Mouse (Mus musculus): ENCODE results near the gene Rcc1. TPM values are rescaled to one million over a fixed set of nuclear protein-coding genes. Genes with fewer than 3 reads are reported as not detected.

Rcc1 gene
- polyA plus RNA-seq, 1 experiment from 2014 or later, result 47.1 TPM

DNA sequence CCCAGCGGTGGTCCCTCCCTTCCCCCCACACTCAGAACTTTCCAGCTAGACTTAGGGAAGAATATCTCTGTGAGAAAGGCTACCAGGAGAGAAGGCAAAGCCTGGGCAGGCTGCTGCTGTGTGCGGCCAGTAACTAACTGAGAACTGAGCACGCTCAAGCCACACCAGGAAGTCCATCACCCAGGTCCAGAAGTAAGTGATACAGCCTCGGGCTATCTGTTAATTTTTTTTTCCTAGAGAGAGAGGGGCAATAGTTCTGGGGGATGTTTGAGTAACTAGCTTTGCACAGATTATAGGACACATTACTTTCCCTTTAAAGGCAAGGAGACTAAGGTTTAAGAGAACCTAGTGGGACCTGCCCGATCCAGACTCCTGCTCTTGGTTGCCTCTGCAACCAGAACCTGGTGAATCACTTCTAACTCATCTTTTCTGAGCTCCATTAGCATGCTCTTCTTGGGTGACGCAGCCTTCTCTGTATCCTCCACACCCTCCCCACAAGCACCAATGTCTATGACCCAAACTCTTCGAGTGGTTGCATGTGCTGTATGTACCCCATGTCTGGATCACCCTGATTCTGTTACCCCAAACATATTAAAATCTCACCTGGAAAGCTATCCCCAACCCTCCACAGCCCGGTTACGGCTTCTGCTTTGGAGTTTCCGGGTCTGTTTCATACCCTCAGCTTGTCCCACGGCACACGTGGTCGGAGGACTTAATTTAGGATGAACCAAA lies 8.8 kb downstream of the Rcc1 start:
- Histone ChIP-seq H3K9me3 (replicated peaks) (no peaks in the 10 kb centered on the region), H3K4me1 (replicated peaks) (peaks cover 24% of the 10 kb centered on the region), H3K27ac (ENCODE audit: poor library complexity, severe bottlenecking) (peak overlapping the region; percentile 50; the same call in 1 of the 2 replicates), H3K27me3 (replicated peaks) (no peaks in the 10 kb centered on the region), H3K4me2 (peak overlapping the region; percentile 99), H3K9ac (peak overlapping the region; percentile 86), H3K36me3 (peaks cover 10% of the 10 kb centered on the region), H3K4me3 (peak overlapping the region; percentile 82)
- WGBS, result 6% methylated on average over 13 of the region's 13 CpGs
- ATAC-seq (ENCODE audit: insufficient number of reproducible peaks, low FRiP score), result 0 out of 2 replicates have a peak, but pooled peaks have one; percentile 18

DNA sequence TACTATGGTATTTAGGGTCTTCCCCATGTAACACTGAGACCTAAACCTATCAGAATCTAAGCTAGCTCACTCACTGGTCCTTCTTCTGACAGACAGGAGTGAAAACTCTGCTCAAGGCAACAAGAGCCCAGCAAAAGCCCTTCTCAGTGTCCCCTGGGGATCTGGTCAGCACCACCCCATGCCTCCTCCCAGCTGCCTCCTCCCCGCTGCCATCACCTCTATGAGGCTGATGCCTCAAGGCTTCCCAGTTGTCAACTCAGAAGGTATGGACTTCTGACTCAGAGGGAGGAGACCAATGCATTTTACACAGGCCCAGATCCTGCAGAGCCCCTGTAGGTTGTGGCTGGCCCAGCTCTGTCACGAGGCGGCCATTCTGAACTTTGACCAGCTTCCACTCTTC lies 12.0 kb downstream of the Rcc1 start:
- H3K36me3 ChIP-seq, result peaks cover 36% of the 10 kb centered on the region
- no peaks in the 10 kb centered on the region for H3K9me3 ChIP-seq (replicated peaks)
- 82% methylated on average over 3 of the region's 3 CpGs for WGBS
- H3K4me1 ChIP-seq (replicated peaks), result peaks cover 24% of the 10 kb centered on the region
- no peak overlapping the region for H3K27ac ChIP-seq (ENCODE audit: poor library complexity, severe bottlenecking)
- H3K4me2 ChIP-seq, result no peak overlapping the region
- H3K27me3 ChIP-seq (replicated peaks), result no peaks in the 10 kb centered on the region
- no peak for ATAC-seq (ENCODE audit: insufficient number of reproducible peaks, low FRiP score)
- H3K9ac ChIP-seq, result no peak overlapping the region
- no peak overlapping the region for H3K4me3 ChIP-seq

DNA sequence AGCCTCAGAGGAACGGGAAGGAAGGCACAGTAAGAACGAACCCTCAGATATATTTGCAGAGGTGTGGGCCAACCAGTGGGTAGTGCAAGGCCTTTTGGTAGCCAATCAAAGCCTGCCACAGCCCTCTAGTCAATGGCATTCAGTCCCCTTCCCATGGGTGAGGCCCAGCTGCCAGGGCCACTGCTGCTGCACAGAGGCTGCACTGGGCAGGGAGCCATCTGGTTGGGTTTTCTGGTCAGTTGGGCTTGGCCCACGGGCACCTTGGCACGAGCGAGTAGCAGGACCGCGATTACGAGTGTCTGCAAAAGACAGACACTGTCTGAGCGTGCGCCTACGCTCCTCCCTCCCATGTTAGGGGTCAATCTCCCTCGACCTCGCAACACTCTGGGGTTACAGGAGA lies 14.5 kb downstream of the Rcc1 start:
- no peak overlapping the region for H3K9ac ChIP-seq
- peaks cover 57% of the 10 kb centered on the region for H3K36me3 ChIP-seq
- peaks cover 14% of the 10 kb centered on the region for H3K4me1 ChIP-seq (replicated peaks)
- no peaks in the 10 kb centered on the region for H3K27me3 ChIP-seq (replicated peaks)
- WGBS, result 83% methylated on average over 13 of the region's 13 CpGs
- no peak overlapping the region for H3K4me2 ChIP-seq
- H3K4me3 ChIP-seq, result no peak overlapping the region
- no peaks in the 10 kb centered on the region for H3K9me3 ChIP-seq (replicated peaks)
- ATAC-seq (ENCODE audit: insufficient number of reproducible peaks, low FRiP score), result no peak
- no peak overlapping the region for H3K27ac ChIP-seq (ENCODE audit: poor library complexity, severe bottlenecking)

DNA sequence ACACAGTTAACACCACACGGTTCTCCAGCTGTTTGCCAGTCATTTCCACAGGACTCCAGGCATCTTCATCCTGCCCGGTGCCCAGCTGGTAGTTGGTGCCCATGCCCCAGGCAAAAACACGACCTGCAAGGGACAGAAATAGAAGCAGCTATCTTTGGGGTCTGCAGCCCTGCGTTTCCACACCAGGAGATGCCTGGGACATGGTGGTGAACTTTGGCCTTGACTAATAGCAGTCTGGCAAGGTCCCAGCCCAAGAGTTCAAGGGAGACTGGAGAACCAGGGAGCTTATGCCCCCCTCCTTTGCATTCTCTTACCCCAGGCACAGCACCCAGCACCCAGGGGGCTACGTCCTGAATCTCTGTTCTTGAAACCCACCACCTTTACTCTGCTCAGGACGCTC lies 20.5 kb downstream of the Rcc1 start:
- Histone ChIP-seq H3K36me3 (peaks cover 58% of the 10 kb centered on the region), H3K27ac (ENCODE audit: poor library complexity, severe bottlenecking) (no peak overlapping the region), H3K4me3 (no peak overlapping the region), H3K9me3 (replicated peaks) (no peaks in the 10 kb centered on the region), H3K9ac (no peak overlapping the region), H3K4me1 (replicated peaks) (peaks cover 13% of the 10 kb centered on the region), H3K27me3 (replicated peaks) (no peaks in the 10 kb centered on the region), H3K4me2 (no peak overlapping the region)
- WGBS, result 72% methylated on average over 6 of the region's 6 CpGs
- no peak for ATAC-seq (ENCODE audit: insufficient number of reproducible peaks, low FRiP score)

DNA sequence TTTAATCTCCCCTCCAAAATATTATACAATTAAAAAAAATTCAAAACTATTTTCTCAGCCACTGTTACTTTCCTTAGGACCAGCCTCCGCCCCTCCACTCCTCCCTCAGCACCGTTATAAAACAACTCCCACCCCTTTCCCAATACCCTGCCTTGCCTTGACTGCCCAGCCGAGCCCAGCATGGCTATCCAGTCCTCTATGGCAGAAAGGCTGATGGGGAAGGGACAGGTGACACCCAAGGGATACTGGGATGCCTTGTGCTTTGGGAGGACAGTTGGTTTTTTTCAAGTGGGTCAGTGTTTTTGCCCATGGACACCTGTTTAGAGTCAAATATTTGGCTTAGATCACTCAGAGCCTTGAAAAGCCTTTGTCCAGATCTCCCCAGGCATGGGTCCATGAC lies 21.4 kb downstream of the Rcc1 start:
- ATAC-seq (ENCODE audit: insufficient number of reproducible peaks, low FRiP score), result no peak
- H3K27me3 ChIP-seq (replicated peaks), result no peaks in the 10 kb centered on the region
- H3K9ac ChIP-seq, result no peak overlapping the region
- WGBS, result 79% methylated on average over 3 of the region's 3 CpGs
- H3K4me3 ChIP-seq, result no peak overlapping the region
- peaks cover 13% of the 10 kb centered on the region for H3K4me1 ChIP-seq (replicated peaks)
- H3K9me3 ChIP-seq (replicated peaks), result no peaks in the 10 kb centered on the region
- no peak overlapping the region for H3K27ac ChIP-seq (ENCODE audit: poor library complexity, severe bottlenecking)
- no peak overlapping the region for H3K4me2 ChIP-seq
- peaks cover 51% of the 10 kb centered on the region for H3K36me3 ChIP-seq

DNA sequence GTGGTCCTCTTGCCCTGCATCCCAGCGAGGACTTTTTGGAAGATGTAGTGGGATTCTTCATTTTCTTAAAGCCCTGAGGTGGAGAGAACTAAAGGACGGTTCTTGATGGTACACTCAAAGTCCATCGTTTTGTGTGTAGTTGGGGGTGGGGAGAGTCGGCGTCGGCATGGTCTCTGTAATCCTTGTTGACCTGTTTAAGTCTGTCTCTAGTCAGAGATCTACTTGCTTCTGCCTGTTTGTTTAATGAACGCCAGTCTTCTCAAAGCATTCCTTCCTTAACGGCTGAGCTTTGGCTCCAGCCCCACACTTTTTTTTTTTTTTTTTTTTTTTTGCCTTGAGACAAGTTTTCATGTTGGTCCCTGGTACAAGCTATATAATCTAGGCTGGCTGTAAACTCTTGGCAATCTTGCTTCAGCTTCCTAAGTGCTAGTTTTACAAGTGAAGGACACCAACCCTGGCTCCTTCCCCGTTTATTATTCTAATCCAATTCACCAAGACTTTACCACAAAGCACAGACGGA lies 23.5 kb downstream of the Rcc1 start:
- peak overlapping the region; percentile 94 for H3K9ac ChIP-seq
- 8% methylated on average over 10 of the region's 10 CpGs for WGBS
- H3K4me1 ChIP-seq (replicated peaks), result peaks cover 13% of the 10 kb centered on the region
- H3K4me2 ChIP-seq, result peak overlapping the region; percentile 76
- H3K36me3 ChIP-seq, result peaks cover 47% of the 10 kb centered on the region
- H3K4me3 ChIP-seq, result peak overlapping the region; percentile 88
- no peak for ATAC-seq (ENCODE audit: insufficient number of reproducible peaks, low FRiP score)
- H3K27ac ChIP-seq (ENCODE audit: poor library complexity, severe bottlenecking), result peak overlapping the region; percentile 91; the same call in 1 of the 2 replicates
- H3K27me3 ChIP-seq (replicated peaks), result no peaks in the 10 kb centered on the region
- H3K9me3 ChIP-seq (replicated peaks), result no peaks in the 10 kb centered on the region

DNA sequence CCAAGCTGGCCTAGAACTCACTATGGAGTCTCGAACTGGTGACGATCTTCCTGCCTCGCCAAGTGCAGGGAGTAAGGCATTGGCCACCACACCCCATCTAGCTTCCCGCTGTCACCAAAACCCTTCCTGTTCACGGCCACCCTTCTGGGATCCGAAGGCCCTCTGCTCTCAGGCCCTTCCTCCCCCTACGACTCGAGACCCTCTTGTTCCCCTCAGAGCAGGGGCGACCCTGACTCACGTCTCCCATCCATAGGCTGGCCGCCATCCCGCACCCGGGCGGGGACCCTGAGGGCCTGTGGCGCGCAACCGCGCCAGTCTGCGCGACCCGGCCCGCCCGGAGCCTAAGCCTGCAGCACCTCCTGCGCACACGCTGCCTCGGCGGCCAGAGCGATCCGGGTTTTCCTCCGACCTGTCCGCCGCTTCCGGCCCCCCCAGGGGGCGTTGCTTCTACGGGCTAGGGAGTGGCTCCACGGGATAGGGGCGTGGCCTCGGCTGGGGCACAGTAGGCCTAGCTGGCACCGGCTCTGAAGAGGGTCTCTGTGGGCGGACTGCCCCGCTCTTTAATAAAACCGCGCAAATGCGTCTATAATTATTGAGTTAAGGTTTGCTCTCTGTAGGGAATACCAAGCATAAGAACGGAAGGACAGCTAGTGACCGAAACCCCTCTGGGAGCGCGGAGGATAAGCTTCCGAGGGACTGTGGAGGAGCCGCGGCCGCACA lies 24.1 kb downstream of the Rcc1 start, which contains the start of gene Trnau1ap:
Gene Trnau1ap, minus strand, starts transcription at position 424 of the 720 bp plus-strand sequence.
- under 1% methylated on average over 52 of the region's 52 CpGs for WGBS
- peak; percentile 97 for ATAC-seq (ENCODE audit: insufficient number of reproducible peaks, low FRiP score)
- Histone ChIP-seq H3K36me3 (peaks cover 47% of the 10 kb centered on the region), H3K4me3 (peak within 1 kb of the TSS; percentile 88), H3K9me3 (replicated peaks) (no peaks in the 10 kb centered on the region), H3K9ac (peak within 1 kb of the TSS; percentile 94), H3K27ac (ENCODE audit: poor library complexity, severe bottlenecking) (peak within 1 kb of the TSS; percentile 91), H3K4me1 (replicated peaks) (peaks cover 13% of the 10 kb centered on the region), H3K27me3 (replicated peaks) (no peaks in the 10 kb centered on the region), H3K4me2 (peak within 1 kb of the TSS; percentile 76)

DNA sequence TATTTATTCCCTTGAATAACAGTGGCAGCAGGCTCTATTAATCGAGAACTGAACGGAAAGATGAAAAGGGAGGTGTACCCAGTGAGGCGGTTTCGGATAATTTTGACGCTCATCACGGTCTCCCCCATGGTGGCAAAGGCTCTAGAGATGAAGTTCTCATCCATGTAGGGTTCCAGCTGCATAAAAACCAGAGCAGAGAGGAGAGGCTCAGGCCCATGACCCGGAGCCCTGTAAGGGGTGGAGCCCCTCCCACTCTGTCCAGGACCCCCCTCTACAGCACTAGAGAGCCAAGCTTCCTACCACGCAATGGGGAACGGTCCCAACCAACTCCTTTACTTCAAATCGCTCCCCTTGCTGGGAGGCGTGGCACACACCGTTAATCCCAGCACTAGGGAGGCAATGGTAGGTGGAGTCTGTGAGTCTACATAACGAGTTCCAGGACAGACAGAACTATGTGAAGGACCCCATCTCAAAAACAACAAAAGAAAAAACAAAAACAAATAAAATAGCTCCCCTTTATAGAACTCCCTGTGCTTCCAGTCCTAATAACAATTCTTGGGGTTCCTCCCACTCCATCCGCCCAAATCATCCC lies 24.9 kb downstream of the Rcc1 start:
- H3K36me3 ChIP-seq, result peaks cover 47% of the 10 kb centered on the region
- H3K27ac ChIP-seq (ENCODE audit: poor library complexity, severe bottlenecking), result 0 out of 2 replicates have a peak overlapping the region, but pooled peaks have one; percentile 91
- no peak for ATAC-seq (ENCODE audit: insufficient number of reproducible peaks, low FRiP score)
- H3K9ac ChIP-seq, result peak overlapping the region; percentile 94
- H3K4me2 ChIP-seq, result peak overlapping the region; percentile 76
- WGBS, result 50% methylated on average over 14 of the region's 14 CpGs
- peaks cover 13% of the 10 kb centered on the region for H3K4me1 ChIP-seq (replicated peaks)
- H3K27me3 ChIP-seq (replicated peaks), result no peaks in the 10 kb centered on the region
- peak overlapping the region; percentile 88 for H3K4me3 ChIP-seq
- H3K9me3 ChIP-seq (replicated peaks), result no peaks in the 10 kb centered on the region

DNA sequence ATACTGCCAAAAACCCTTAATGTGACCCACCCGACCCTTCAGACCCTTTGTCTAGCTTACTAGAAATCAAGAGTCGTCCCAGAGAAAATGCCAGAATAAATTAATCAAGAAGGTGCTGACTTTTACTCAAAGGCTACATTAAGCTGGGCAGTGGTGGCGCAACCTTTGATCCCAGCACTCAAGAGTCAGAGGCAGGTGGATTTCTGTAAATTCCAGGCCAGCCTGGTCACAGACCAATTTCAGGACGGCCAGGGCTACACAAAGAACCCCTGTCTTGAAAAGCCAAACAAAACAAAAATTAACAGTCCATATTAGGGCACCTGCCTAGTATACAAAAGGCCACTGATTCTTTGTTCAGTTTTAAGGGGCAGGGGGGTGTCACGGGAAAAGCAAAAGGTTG lies 26.9 kb downstream of the Rcc1 start:
- H3K9me3 ChIP-seq (replicated peaks), result no peaks in the 10 kb centered on the region
- H3K36me3 ChIP-seq, result peaks cover 41% of the 10 kb centered on the region
- H3K9ac ChIP-seq, result no peak overlapping the region
- H3K27ac ChIP-seq (ENCODE audit: poor library complexity, severe bottlenecking), result no peak overlapping the region
- no peak overlapping the region for H3K4me3 ChIP-seq
- H3K27me3 ChIP-seq (replicated peaks), result no peaks in the 10 kb centered on the region
- H3K4me2 ChIP-seq, result no peak overlapping the region
- ATAC-seq (ENCODE audit: insufficient number of reproducible peaks, low FRiP score), result no peak
- 78% methylated on average over 5 of the region's 5 CpGs for WGBS
- H3K4me1 ChIP-seq (replicated peaks), result peaks cover 9% of the 10 kb centered on the region

DNA sequence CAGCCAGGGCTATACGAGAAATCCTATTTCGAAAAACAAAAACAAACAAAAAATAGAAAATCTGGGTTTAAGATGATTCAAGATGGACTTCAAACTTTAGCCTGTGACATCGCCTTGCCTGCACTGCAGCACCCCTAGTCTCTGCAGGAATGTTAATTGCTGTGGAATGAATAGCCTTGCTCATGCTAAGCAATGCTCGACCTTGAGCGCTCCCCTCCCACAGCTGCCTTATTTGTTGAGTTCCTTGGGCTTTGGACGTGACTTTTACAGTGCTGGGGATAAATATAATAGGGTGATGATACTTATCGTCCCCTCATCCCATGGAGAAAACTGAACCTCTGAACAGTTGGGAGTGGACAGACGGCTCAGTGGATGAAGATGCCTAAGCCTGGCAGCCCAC lies 37.7 kb downstream of the Rcc1 start:
- Histone ChIP-seq H3K9me3 (replicated peaks) (no peaks in the 10 kb centered on the region), H3K36me3 (peaks cover 74% of the 10 kb centered on the region), H3K27me3 (replicated peaks) (no peaks in the 10 kb centered on the region), H3K4me2 (no peak overlapping the region), H3K4me1 (replicated peaks) (peaks cover 6% of the 10 kb centered on the region; the same call in 1 of the 2 replicates), H3K4me3 (no peak overlapping the region), H3K9ac (no peak overlapping the region), H3K27ac (ENCODE audit: poor library complexity, severe bottlenecking) (peak overlapping the region; percentile 55; the same call in 1 of the 2 replicates)
- 74% methylated on average over 8 of the region's 8 CpGs for WGBS
- ATAC-seq (ENCODE audit: insufficient number of reproducible peaks, low FRiP score), result no peak

DNA sequence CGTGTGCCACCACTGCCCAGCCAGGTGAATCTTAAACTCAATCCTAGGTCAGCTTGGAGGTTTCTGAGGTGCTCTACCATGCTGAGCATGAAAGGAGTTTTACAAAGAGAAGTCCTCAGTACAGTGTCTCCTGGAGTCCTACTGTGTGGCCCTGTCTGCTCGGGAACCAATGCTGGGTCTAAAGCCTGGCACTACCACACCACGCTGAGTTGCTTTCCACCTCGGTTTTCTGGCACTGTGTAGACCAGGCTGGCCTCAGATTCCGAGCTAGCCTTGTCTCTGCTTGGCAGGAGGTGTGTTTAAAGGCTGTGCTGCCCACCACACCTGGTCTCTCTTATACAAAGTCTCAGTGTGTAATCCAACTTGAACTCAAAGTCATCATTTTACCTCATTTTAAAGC lies 40.8 kb downstream of the Rcc1 start:
- Histone ChIP-seq H3K4me3 (no peak overlapping the region), H3K9me3 (replicated peaks) (no peaks in the 10 kb centered on the region), H3K9ac (no peak overlapping the region), H3K36me3 (peaks cover 60% of the 10 kb centered on the region), H3K4me2 (no peak overlapping the region), H3K27ac (ENCODE audit: poor library complexity, severe bottlenecking) (no peak overlapping the region), H3K4me1 (replicated peaks) (peaks cover 14% of the 10 kb centered on the region), H3K27me3 (replicated peaks) (no peaks in the 10 kb centered on the region)
- ATAC-seq (ENCODE audit: insufficient number of reproducible peaks, low FRiP score), result no peak
- WGBS, result 86% methylated on average over 5 of the region's 5 CpGs
